Mouse (Mus musculus) layer of hippocampus, adult 9-10 months (tissue): ENCODE data around the gene Sft2d2.

Source experiments
- DNase-seq: peaks from one replicate; pipeline ENCODE4 v3.0.0; 2022; ENCODE audit warnings: low spot score

Gene Sft2d2

DNA sequence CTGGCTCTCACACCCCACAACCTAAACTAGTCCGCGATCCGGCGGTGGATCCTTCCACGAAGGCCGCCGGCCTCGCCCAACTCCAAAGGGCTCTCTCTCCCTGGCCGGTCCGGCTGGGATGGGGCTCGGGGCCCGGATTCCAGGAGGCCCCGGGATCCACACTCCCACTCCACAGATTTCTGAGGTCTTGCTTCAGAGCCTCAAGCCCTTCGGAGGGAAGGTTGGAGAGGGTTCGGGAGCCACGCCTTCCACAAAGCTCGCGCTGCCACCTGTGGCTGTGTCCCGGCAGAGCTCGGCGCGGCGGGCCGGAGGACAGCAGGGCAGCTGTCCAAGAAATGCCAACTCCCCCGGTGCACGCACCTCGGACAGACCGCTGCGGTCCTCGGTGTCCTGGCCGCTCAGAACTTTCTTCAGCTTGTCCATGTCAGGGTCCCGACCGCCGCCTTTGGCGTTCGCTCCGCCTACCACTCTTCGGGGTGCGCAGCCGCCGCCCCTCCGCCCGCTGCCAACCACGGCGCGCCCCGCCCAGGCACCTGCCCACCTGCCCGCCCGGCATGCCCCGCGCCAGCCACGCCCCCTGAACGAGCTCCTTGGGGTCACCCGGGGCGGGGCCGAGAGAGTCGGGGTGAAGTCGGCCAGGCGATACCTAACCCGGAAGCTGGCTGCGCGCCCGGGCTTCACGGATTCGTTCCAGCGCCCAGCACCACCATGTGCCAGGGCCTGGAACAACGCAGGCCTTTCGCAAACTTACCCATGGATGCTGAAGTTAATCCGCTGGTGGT lies at the start of gene Sft2d2:
Gene Sft2d2, minus strand, starts transcription at position 559 of the 782 bp plus-strand sequence.
- peak; percentile 41 for DNase-seq

DNA sequence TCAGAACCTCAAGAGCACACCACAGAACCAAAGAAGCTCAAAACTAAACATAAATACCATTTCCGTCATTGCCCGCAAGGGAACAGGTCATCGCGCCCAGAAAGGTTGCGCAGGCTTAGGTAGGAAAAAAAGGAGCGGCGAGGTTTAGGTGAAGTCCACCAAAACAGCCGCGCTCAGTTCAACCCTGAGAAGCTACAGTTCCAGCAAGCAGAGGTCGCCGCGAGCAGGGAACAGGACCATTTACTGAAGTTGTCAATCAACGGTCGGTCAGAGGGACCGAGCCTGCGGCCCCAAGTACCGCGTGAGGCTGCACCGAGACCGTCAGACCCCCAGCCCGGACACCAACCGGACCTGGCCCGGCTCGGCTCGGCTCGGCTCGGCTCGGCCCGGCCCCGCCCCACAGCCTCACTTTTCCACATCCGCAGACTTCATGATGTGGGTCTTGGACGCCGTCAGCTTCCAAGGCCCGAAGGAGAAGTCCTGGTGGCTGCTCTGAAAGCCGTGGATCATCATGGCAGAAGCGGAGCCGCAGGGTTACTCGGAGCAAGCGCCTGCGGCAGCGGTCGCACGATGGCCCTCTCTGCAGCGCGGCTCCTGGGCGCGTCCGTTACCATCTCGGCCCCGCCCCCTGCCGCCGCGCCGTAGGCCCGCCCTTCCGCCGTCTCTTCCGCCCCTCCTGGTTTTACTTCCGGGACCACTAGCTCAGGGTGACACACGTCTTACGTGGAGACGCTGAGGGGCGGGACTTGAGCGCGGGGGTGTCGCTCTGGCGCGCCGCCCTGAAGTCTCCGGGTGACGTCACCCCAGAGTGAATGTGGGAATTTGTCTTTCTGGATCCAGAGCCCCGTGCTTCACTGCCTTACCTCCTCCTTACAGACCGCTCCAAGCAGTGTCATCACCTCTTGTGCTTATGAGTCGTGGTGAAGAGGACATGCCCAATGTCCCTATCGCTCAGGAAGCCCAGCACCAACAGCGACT lies 42.4 kb upstream of the Sft2d2 start, which contains the start of gene Tiprl:
Gene Tiprl, minus strand, starts transcription at position 676 of the 978 bp plus-strand sequence.
- DNase-seq = peak; percentile 92

DNA sequence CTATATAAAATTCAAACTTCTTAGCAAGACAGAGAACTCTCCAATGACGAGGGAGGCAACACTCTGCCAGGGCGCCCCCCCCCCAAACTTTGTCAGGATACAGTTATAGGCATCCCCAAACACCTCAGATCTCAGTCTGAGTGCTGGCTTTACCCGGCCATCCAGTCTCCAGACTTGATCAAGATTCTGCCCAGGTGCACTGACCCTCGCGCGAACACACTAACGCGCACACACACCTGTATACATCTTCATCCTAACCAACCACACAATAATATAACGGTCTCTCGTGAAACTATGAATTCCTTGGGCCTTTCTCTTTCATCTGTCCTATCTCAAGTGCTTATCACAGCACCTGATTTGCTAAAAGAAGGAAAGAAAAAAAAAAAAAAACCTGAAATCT lies 41.6 kb upstream of the Sft2d2 start:
- no peak for DNase-seq

DNA sequence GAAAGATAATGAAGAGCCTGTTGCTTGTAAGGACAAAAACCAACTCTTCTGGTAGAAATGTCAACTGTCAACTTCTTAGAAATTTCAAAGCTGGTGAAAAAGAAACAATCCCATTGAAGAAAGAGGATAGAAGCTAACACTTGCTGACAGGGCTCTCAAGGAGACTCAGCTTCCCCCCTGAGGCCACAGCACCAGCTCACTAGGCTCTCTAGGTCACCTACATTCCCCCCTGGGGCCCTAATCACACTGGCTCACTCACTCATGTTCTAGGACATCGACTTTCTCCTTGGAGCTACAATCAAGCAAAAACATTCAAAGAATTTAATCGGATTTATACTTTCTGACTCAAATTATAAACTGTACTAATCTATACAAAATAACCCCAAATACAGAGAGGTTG lies 39.6 kb upstream of the Sft2d2 start:
- DNase-seq = no peak

DNA sequence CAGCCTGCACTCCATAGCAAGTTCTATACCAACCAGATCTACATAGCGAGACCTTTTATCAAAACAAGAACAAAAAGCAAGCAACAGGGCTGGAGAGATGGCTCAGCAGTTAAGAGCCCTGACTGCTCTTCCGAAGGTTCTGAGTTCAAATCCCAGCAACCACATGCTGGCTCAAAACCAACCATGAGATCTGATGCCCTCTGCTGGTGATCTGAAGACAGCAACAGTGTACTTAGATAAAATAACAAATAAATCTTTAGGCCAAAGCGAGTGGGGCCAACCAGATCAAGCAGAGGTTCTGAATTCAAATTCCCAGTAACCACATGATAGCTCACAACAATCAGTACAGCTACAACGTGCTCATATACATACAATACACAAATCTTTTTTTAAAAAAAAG lies 36.5 kb upstream of the Sft2d2 start:
- no peak for DNase-seq

DNA sequence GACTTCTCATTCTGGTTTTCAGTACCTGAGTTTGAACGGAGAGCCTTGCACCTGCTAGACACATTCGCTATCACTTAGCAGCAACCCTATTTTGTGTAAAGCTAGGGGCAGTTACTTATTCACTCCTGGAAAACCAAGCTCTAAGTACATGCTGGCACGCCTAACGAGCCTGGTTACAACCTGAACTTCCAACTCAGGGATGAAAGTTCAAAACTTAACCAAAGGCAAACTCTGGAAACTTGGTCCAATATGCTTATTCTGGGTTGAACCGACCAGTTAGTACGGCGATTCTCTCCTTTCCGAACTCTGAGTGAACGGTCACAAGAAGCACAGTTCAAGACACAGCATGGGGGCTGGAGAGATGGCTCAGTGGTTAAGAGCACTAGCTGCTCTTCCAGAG lies 35.3 kb upstream of the Sft2d2 start:
- no peak for DNase-seq

DNA sequence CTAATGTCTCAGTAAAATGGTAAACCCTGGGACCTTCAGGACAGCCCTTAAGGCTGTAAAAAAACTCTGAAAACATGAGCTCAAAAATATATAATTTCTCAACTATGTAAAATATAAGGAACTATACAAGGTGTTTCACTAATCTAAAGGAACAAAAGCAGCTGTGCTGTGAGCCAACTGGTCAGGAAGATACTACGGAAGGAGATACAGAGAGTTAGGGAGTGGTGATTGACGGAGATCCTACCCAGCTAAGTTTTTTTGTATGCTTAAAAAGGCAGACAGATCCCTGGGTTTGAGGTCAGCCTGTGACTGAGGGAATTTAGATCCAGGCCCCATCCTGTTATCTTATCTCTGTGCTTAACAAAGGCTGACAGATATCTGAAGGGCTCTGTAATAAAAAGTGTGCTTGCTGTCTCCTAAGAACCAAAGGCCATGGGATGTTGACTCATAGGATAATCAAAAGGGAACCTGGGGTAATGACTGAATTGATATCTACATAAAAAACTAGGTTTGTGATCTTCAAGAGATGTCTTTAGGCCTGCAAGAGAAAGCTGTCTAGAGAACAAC lies 22.9 kb upstream of the Sft2d2 start:
- no peak for DNase-seq

DNA sequence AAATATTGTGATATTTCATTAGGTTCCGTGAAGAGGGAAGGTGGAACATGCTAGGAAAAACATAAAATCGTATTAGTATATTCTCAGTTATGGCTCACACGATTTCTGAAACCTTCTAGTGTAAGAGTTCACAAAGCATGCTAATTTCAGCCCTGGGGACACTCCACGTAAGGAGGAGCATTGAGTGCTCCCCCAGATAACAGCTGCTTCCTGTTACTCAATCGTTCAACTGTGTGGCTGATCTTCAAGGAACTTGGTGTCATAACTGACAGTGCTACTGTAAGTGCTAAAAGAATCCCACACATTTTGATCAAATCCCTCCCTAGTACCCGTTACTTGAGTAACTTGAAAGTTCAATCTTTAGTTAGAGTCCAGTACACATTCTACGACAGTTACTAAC lies 21.6 kb upstream of the Sft2d2 start:
- DNase-seq = no peak

DNA sequence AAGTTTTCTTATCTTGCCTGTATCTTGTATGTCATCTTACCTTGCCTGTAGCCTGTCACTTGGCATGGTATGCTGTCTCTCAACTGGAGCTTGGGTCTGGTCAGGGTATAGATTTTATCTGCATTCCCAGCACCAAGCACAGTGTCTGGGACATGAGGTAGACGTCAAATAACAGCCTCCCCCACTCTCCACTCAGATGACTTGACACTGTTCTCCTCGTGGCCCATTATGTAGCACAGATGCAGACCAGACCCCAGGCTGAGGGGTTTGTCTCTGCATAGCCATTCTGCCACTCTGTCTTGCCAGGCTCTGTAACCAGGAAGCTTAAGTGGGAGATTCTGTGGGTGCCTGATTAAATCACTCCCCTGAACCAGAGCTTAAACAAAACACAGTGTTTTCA lies 11.4 kb upstream of the Sft2d2 start:
- DNase-seq = no peak

DNA sequence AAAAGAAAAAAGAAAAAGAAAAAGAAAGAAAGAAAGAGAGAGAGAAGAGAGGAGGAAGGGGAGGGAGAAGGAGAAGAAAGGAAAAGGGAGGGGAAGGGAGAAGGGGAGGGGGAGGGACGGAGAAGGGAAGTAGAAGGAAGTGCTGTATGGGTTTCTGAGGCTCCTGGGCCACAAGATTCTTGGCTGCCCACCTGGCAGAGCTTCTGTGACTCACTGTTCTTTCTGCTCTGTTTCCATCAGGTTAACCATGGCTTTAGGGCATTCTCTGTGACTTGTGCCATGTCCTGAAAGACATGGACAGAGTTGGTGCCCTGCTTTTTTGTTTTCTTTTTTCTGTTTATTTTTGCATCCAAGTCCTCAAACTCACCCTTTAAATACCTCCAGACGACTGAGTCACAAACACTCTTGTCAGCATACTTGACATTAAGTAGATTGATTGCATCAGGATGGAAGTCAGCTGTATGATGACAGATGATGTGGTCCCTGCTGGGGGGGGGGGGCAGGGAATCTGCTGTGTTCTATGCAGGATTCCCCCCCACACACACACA lies 9.3 kb upstream of the Sft2d2 start:
- DNase-seq = no peak

DNA sequence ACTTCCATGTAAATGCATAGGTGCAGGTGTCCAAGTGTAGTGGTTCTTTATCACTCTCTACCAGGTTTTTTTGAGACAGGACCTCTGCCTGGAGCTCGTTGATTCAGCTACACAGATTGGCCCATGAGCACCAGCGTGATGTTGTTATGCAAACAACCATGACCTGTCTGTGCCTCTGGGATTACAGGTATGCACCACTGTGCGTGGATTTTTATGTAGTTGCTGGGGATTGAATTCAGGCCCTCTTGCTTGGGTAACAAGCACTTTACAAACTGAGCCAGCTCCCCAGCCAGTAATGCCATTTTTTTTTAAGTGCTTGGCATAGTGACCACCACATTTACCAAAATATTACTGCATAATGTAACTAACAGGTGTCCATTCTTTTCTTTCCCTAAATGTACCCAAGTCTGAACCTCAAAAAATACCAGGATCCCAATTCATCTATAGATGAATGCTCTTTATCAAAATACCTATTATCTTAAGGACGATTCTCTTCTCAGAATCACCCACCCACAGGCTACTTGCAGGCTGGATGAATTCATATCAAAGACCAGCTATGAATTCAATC lies 7.3 kb upstream of the Sft2d2 start:
- no peak for DNase-seq

DNA sequence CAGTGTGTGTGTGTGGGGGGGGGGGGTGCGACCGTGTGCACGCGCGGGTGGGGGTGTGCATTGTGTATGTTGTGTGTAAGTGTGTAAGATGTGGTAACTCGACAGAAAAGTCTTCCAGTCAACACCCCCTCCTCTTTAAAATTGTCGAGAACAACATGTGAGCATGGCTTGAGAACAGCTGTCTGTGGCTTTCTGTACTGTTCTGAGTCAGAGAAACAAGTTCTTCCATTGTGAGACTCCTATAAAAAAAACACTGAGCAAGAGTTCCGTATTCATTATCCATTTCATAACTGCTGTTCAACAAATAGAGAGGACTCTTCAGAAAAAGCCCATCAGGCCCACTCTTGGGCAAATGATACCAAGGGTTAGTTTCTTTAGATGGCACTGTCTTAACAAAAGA lies 6.5 kb upstream of the Sft2d2 start:
- DNase-seq = no peak

DNA sequence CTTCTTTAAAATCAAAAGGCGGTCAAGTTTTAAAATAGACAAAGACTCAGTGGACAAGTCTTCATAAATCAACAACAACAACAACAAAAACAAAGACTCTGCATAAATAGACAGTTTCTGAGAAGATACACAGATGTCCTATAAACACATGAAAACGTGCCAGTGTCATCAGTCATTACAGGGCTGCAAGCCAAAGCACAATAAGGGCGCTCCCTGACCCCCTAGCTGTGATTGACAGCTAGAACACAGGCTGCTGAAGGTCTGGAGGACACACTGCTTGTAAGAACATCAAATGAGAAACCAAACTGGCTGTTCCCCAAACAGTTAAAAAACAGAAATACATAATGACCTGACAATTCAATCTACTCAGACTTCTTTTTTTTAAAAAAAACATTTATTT lies 5.4 kb upstream of the Sft2d2 start:
- no peak for DNase-seq

DNA sequence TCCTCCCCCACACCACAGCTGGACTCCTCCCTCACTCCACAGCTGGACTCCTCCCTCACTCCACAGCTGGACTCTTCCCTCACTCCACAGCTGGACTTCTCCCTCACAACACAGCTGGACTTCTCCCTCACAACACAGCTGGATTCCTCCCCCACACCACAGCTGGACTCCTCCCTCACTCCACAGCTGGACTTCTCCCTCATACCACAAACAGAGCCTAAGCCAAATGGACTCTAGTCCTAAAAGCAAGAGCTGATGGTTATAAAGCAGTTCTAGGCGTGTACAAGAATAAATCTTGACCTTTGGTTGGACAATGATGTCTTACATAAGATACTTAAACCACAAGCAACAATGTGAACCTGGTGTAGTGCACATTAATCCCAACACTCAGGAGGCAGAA lies 4.7 kb upstream of the Sft2d2 start:
- no peak for DNase-seq

DNA sequence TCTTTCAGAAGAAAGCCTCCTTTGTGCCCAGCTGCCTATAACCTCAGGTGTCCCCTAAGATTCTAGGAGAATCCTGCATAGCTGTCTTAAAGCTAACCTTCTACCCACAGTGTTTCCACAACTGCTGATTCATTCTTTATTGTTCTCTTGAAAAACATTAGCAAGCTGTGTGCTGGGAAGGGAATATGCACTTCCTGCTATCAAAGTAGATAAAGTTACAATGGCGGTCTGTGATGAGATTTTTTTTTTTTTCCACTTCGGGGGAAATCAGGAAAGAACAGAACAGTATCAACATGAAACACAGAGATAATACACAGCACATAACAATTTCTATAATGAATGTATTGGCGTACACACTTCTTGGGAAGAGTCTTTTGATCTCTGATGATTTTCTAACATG lies 3.6 kb upstream of the Sft2d2 start:
- no peak for DNase-seq

DNA sequence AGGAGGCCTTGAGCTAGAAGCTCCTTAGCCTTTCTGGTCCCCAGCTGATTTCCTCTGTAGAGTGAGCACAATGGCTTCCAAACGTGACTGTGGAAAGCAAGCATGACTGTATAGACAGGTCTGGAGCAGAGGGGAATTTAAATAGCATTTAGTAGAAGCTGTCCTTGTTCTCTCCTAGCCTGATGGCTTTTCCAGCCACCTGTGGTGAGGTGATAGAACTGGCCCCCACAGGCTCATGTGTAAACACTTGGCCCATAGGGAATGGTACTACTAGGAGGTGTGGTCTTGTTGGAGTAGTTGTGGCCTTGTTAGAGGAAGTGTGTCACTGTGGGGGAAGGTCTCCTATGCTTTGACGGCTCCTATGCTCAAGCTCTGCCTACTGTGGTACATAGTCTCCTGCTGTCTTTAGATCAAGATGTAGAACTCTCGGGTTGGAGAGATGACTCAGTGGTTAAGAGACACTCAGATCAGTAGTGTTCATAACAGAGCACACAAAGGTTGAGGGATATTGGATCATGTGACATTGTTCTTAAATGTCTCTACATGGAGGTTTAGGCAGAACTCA lies 1.2 kb upstream of the Sft2d2 start:
- no peak for DNase-seq

DNA sequence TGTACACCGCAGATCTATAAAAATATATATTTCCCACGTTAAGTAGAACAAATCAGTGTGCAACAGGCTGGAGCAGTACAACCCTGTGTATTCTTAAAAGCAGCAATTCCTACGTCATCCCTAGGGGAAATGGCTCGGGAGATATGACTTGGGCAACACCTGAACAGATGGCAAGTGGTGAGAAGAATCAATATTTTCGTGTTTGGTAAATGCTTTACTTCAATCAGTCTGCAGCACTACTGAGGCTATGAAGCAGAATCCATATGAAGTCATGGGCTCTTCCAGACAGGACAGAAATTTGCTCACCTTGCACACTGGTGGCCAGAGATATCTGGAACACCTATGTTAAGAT lies 400 bp upstream of the Sft2d2 start:
- DNase-seq = no peak

DNA sequence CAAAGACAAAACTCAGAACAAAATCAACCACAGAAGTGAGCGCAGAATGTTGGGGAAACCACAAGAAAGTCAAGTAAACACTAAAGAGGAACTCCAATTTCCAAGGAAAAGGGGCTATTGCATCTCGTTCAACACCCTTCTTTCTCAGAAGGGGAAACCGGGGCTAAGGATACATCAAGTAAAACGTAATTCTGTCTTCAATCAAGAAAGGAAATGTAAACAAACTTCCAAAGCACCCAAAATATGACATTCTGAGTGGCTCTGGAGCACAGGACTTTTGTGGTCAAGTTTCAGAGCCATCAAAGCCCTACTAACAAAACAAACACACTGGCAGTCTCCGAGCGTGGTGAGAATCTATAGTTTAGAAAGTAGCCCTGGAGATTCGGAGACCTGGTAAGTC lies 812 bp downstream of the Sft2d2 start:
- DNase-seq = no peak

DNA sequence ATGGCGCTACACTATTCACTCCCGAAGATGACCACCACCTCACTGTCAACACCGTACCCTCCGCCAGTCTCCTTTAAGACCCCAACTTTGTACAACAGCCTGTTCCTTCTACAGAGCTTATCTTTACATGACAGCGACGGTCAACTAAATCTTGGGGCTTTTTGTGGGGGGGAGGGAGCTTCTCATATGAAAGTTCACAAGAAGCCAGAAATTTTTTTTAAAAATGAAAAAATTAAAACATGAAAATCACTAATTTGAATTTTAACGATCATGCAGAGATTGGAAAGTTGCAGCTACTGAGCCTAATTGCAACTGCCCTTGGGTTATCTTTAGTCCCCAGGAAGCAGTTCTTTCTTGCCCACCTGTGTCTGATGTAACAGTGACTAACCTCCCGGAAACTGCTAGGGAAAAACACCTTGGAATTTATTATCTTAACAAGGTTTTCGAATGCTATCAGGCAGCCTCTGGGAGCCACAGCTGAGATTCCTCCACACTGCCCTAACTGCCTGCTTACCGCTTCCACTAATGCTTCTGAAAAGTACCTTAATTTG lies 1.4 kb downstream of the Sft2d2 start:
- DNase-seq = no peak

DNA sequence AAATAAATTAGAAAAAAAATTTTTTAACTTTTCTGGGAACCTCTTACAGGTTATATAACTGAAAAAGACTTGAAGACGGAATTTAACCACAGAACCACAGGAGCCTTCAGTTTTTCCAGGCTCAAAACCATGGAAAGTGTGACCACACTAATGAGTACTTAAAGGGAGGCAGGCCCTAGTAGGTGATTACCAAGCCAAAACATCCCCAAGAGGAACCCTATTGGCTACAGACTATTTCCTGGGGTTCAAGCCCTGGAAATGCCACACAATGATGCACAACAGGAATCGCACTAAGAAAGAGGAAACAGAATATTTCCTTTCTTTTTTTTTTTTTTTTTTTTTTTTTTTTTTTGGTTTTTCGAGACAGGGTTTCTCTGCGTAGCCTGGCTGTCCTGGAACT lies 2.1 kb downstream of the Sft2d2 start:
- no peak for DNase-seq

DNA sequence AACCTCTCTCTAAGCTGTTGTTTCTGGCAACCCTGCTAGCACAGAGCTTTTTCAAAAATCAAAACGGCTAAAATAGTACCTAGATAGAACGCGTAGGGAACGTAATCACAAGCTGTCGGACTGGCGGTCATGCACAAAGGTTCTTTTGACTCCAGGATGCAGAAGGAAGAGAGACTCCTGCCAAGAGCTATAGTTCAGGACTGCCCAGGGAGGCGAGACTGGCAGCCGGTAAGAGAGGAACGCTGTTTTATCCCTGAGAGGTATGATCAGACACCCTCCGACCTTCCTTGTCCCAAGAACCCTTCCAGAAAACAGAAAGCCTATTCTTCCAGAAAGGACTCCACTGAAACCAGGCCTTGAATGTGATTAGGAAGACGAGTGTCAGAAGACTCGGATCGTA lies 2.6 kb downstream of the Sft2d2 start:
- DNase-seq = no peak
